Mouse (Mus musculus): Measurements from ENCODE around the gene Unc13a.

DNA sequence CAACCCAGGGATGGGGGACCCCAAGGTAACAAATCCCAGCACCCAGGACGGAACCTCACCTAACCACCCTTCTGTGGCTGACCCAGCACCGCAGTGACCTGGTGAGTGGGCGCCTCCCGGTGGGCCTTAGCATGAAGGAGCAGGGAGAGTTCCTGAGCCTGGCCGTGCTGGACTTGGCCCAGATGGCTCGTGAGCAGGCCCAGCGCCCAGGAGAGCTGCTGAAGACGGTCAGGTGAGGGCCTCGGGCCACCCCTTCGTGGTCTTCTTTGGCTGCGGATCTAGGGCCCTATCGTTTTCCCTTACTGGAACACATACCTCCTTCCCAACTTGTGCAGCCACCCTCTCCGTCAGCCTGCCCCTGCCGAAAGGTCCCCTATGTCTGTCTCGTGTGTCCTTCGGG lies 7.6 kb upstream of the Unc13a start:
- TF ChIP-seq CTCF (IDR thresholded peaks at IDR 0.05; ENCODE audit: low read depth, low read length) (no peak), GATA1 (IDR thresholded peaks at IDR 0.05; ENCODE audit: borderline replicate concordance, low read length) (no peak), TAL1 (conservative IDR thresholded peaks at IDR 0.05; ENCODE audit: low read depth, low read length) (no peak), GATA2 (IDR thresholded peaks at IDR 0.05; ENCODE audit: borderline replicate concordance, low read depth, low read length) (no peak), POLR2AphosphoS5 (IDR thresholded peaks at IDR 0.05; ENCODE audit: insufficient replicate concordance, low read depth, low read length) (no peak)
